Mouse (Mus musculus): ENCODE results near the gene Myl12a. TPM values are rescaled to one million over a fixed set of nuclear protein-coding genes. Genes with fewer than 3 reads are reported as not detected.

Gene Myl12a
- total and polyA plus RNA-seq, 2 experiments, result 34.2 to 49.7 TPM

GRCm38 (mm10) chr17:70998400-70998975 is 4.2 kb downstream of the Myl12a start:
- Histone ChIP-seq H3K9ac (ENCODE audit: low read depth, low read length) (no peak overlapping the region), H3K4me1 (ENCODE audit: control insufficient read depth, insufficient read depth, low read length) (peaks cover 17% of the 10 kb centered on the region), H3K36me3 (ENCODE audit: control insufficient read depth, insufficient read depth, low read length) (peaks cover 9% of the 10 kb centered on the region), H3K4me3 (ENCODE audit: insufficient read depth, low read depth, low read length) (no peak overlapping the region), H3K27me3 (ENCODE audit: control insufficient read depth, insufficient read depth, low read length) (no peaks in the 10 kb centered on the region), H3K79me2 (ENCODE audit: control insufficient read depth, insufficient read depth, low read length) (peaks cover 14% of the 10 kb centered on the region; the same call in 1 of the 2 replicates), H3K27ac (replicated peaks; ENCODE audit: insufficient read depth, low read depth, low read length) (no peak overlapping the region)
- TF ChIP-seq POLR2A (IDR thresholded peaks at IDR 0.05; ENCODE audit: extremely low read depth, insufficient read depth, low read length) (no peak), CTCF (IDR thresholded peaks at IDR 0.05; ENCODE audit: low read depth, low read length) (no peak)
- DNase-seq (ENCODE audit: extremely low read depth, low read depth, low spot score), result no peak
- WGBS, result 76% methylated on average over 9 of the region's 9 CpGs

GRCm38 (mm10) chr17:70997836-70998235 is 4.8 kb downstream of the Myl12a start:
- Histone ChIP-seq H3K27me3 (ENCODE audit: control insufficient read depth, insufficient read depth, low read length) (no peaks in the 10 kb centered on the region), H3K9ac (ENCODE audit: low read depth, low read length) (no peak overlapping the region), H3K4me1 (ENCODE audit: control insufficient read depth, insufficient read depth, low read length) (peaks cover 12% of the 10 kb centered on the region), H3K79me2 (ENCODE audit: control insufficient read depth, insufficient read depth, low read length) (peaks cover 14% of the 10 kb centered on the region; the same call in 1 of the 2 replicates), H3K36me3 (ENCODE audit: control insufficient read depth, insufficient read depth, low read length) (peaks cover 9% of the 10 kb centered on the region), H3K4me3 (ENCODE audit: insufficient read depth, low read depth, low read length) (no peak overlapping the region), H3K27ac (replicated peaks; ENCODE audit: insufficient read depth, low read depth, low read length) (no peak overlapping the region)
- no peak for DNase-seq (ENCODE audit: extremely low read depth, low read depth, low spot score)
- 66% methylated on average over 6 of the region's 6 CpGs for WGBS
- no peak for TF ChIP-seq POLR2A (IDR thresholded peaks at IDR 0.05; ENCODE audit: extremely low read depth, insufficient read depth, low read length)
- no peak for TF ChIP-seq CTCF (IDR thresholded peaks at IDR 0.05; ENCODE audit: low read depth, low read length)

GRCm38 (mm10) chr17:70995551-70995950 is 7.1 kb downstream of the Myl12a start:
- WGBS, result 85% methylated on average over 6 of the region's 6 CpGs
- peaks cover 9% of the 10 kb centered on the region for H3K36me3 ChIP-seq (ENCODE audit: control insufficient read depth, insufficient read depth, low read length)

GRCm38 (mm10) chr17:70994671-70995070 is 8.0 kb downstream of the Myl12a start:
- Histone ChIP-seq H3K9ac (ENCODE audit: low read depth, low read length) (no peak overlapping the region), H3K36me3 (ENCODE audit: control insufficient read depth, insufficient read depth, low read length) (peaks cover 9% of the 10 kb centered on the region), H3K4me3 (ENCODE audit: insufficient read depth, low read depth, low read length) (no peak overlapping the region), H3K27me3 (ENCODE audit: control insufficient read depth, insufficient read depth, low read length) (no peaks in the 10 kb centered on the region), H3K27ac (replicated peaks; ENCODE audit: insufficient read depth, low read depth, low read length) (no peak overlapping the region), H3K4me1 (ENCODE audit: control insufficient read depth, insufficient read depth, low read length) (peaks cover 14% of the 10 kb centered on the region), H3K79me2 (ENCODE audit: control insufficient read depth, insufficient read depth, low read length) (peaks cover 16% of the 10 kb centered on the region; the same call in 1 of the 2 replicates)
- no peak for TF ChIP-seq CTCF (IDR thresholded peaks at IDR 0.05; ENCODE audit: low read depth, low read length)
- no peak for TF ChIP-seq POLR2A (IDR thresholded peaks at IDR 0.05; ENCODE audit: extremely low read depth, insufficient read depth, low read length)
- 87% methylated on average over 6 of the region's 6 CpGs for WGBS
- no peak for DNase-seq (ENCODE audit: extremely low read depth, low read depth, low spot score)

More at GRCm38 (mm10) chr17:70995551-70995950, 7.1 kb downstream of the Myl12a start:
- no peaks in the 10 kb centered on the region for H3K27me3 ChIP-seq (ENCODE audit: control insufficient read depth, insufficient read depth, low read length)
- peaks cover 17% of the 10 kb centered on the region for H3K4me1 ChIP-seq (ENCODE audit: control insufficient read depth, insufficient read depth, low read length)
- H3K27ac ChIP-seq (replicated peaks; ENCODE audit: insufficient read depth, low read depth, low read length), result no peak overlapping the region
- no peak overlapping the region for H3K4me3 ChIP-seq (ENCODE audit: insufficient read depth, low read depth, low read length)
- H3K9ac ChIP-seq (ENCODE audit: low read depth, low read length), result no peak overlapping the region
- DNase-seq (ENCODE audit: extremely low read depth, low read depth, low spot score), result no peak
- TF ChIP-seq CTCF (IDR thresholded peaks at IDR 0.05; ENCODE audit: low read depth, low read length), result no peak
- TF ChIP-seq POLR2A (IDR thresholded peaks at IDR 0.05; ENCODE audit: extremely low read depth, insufficient read depth, low read length), result no peak
- peaks cover 18% of the 10 kb centered on the region; the same call in 1 of the 2 replicates for H3K79me2 ChIP-seq (ENCODE audit: control insufficient read depth, insufficient read depth, low read length)

GRCm38 (mm10) chr17:70993385-70993807 is 9.3 kb downstream of the Myl12a start:
- peak; percentile 55 for DNase-seq (ENCODE audit: extremely low read depth, low read depth, low spot score)
- TF ChIP-seq POLR2A (IDR thresholded peaks at IDR 0.05; ENCODE audit: extremely low read depth, insufficient read depth, low read length) (no peak), CTCF (IDR thresholded peaks at IDR 0.05; ENCODE audit: low read depth, low read length) (no peak)
- WGBS, result 4% methylated on average over 3 of the region's 3 CpGs
- peaks cover 23% of the 10 kb centered on the region for H3K4me1 ChIP-seq (ENCODE audit: control insufficient read depth, insufficient read depth, low read length)
- peaks cover 9% of the 10 kb centered on the region for H3K36me3 ChIP-seq (ENCODE audit: control insufficient read depth, insufficient read depth, low read length)
- H3K9ac ChIP-seq (ENCODE audit: low read depth, low read length), result no peak overlapping the region
- H3K79me2 ChIP-seq (ENCODE audit: control insufficient read depth, insufficient read depth, low read length), result peaks cover 27% of the 10 kb centered on the region; the same call in 1 of the 2 replicates
- no peak overlapping the region for H3K27ac ChIP-seq (replicated peaks; ENCODE audit: insufficient read depth, low read depth, low read length)
- H3K4me3 ChIP-seq (ENCODE audit: insufficient read depth, low read depth, low read length), result no peak overlapping the region
- H3K27me3 ChIP-seq (ENCODE audit: control insufficient read depth, insufficient read depth, low read length), result no peaks in the 10 kb centered on the region

- Histone ChIP-seq H3K4me3 (ENCODE audit: insufficient read depth, low read depth, low read length) (no peak overlapping the region), H3K36me3 (ENCODE audit: control insufficient read depth, insufficient read depth, low read length) (peaks cover 9% of the 10 kb centered on the region), H3K79me2 (ENCODE audit: control insufficient read depth, insufficient read depth, low read length) (peaks cover 29% of the 10 kb centered on the region; the same call in 1 of the 2 replicates), H3K27ac (replicated peaks; ENCODE audit: insufficient read depth, low read depth, low read length) (no peak overlapping the region), H3K4me1 (ENCODE audit: control insufficient read depth, insufficient read depth, low read length) (peaks cover 24% of the 10 kb centered on the region), H3K9ac (ENCODE audit: low read depth, low read length) (no peak overlapping the region), H3K27me3 (ENCODE audit: control insufficient read depth, insufficient read depth, low read length) (no peaks in the 10 kb centered on the region)
- TF ChIP-seq POLR2A (IDR thresholded peaks at IDR 0.05; ENCODE audit: extremely low read depth, insufficient read depth, low read length) (no peak), CTCF (IDR thresholded peaks at IDR 0.05; ENCODE audit: low read depth, low read length) (no peak)
- DNase-seq (ENCODE audit: extremely low read depth, low read depth, low spot score), result no peak
- 86% methylated on average over 9 of the region's 9 CpGs for WGBS
These were observed 10.0 kb downstream of the Myl12a start for GRCm38 (mm10) chr17:70992662-70993061.

Measured in liver, adult 2 months (tissue).